Mouse (Mus musculus) adrenal gland, postnatal 36 days (tissue): ENCODE measurements around the gene Nxf2. TPM values are rescaled to one million over a fixed set of nuclear protein-coding genes. Genes with fewer than 3 reads are reported as not detected.

Experiments used
- total RNA-seq, 2 experiments: library from RNA; stranded (reverse); gene quantifications; 2 replicates each; pipeline ENCODE4 v1.2.3; 2021

The Nxf2 gene
- total RNA-seq, 2 experiments from 2014 or later = 0.13 TPM; not detected in 1

Other genes with a start within 250 kb of the Nxf2 start
- gene Armcx1, start 246.8 kb downstream of the Nxf2 start, total RNA-seq = 10 to 100 TPM; 18.6 to 20.4 TPM
- 10 to 100 TPM; 14.4 to 16.1 TPM for gene Armcx6, start 213.3 kb downstream of the Nxf2 start, total RNA-seq
- gene Armcx3, start 208.2 kb downstream of the Nxf2 start, total RNA-seq = 10 to 100 TPM; 48.5 to 70.3 TPM
- 10 to 100 TPM; 47.6 to 85.2 TPM for gene Armcx2, start 155.5 kb downstream of the Nxf2 start, total RNA-seq
- 10 to 100 TPM in 1 of 2 experiments, 1 to 10 TPM in 1; 7.5 to 10.8 TPM for gene Zmat1, start 44.5 kb upstream of the Nxf2 start, total RNA-seq
- gene Gm15023, start 212.9 kb upstream of the Nxf2 start, total RNA-seq = not detected
- gene Tceal6, start 245.9 kb upstream of the Nxf2 start, total RNA-seq = 1 to 10 TPM; 1.4 to 2.0 TPM